8 mouse cellular contexts compared by ENCODE assay signal in genomic region chr11:95384319-95384972, GRCm38 (mm10). TPM values are rescaled to one million over a fixed set of nuclear protein-coding genes. Genes with fewer than 3 reads are reported as not detected.
DNase-seq lines count a peak whose midpoint lies in the region; ATAC-seq lines count a peak whose summit lies in the region.

Gene Slc35b1, plus strand, starts transcription at chr11:95384692.

- H3K36me3 ChIP-seq in hindbrain, embryonic 11.5 days (ENCODE audit: control insufficient read depth, insufficient read depth, low read length): peaks cover 12% of the 10 kb centered on the region; the same call in 1 of the 2 replicates

- under 1% methylated on average over 42 of the region's 42 CpGs for WGBS in hindbrain, embryonic 11.5 days

- H3K9me3 ChIP-seq in hindbrain, embryonic 11.5 days (ENCODE audit: control insufficient read depth, low read length): no peaks in the 10 kb centered on the region

- peak; percentile 99 for DNase-seq in Muller cell, postnatal 12 days (ENCODE audit: inconsistent ontology term)
- peak; percentile 98 for DNase-seq in cerebellum, adult 9-11 months
- DNase-seq in frontal cortex, adult 2 months (ENCODE audit: extremely low spot score in 1 of 2, low spot score in 1 of 2): peak; percentile 98 to 99
- DNase-seq in hindbrain, embryonic 11.5 days (ENCODE audit: low spot score): peak; percentile 95
- DNase-seq in layer of hippocampus, postnatal 10 days (ENCODE audit: low spot score in 2 of 2): peak; percentile 94
- peak; percentile 97 for DNase-seq in lung, postnatal 10 days
- DNase-seq in ovary, postnatal 36 days (ENCODE audit: low spot score): peak; percentile 85
- DNase-seq in thymus, postnatal 25 days: peak; percentile 91

- peak; percentile 96 for ATAC-seq in hindbrain, embryonic 11.5 days (ENCODE audit: low FRiP score)

- peak within 1 kb of the TSS; percentile 74 for H3K27ac ChIP-seq in hindbrain, embryonic 11.5 days (ENCODE audit: low read depth, low read length)

- peak within 1 kb of the TSS; percentile 75 for H3K4me3 ChIP-seq in hindbrain, embryonic 11.5 days (ENCODE audit: low read depth, low read length)

- H3K27me3 ChIP-seq in hindbrain, embryonic 11.5 days (ENCODE audit: control insufficient read depth, insufficient read depth, low read length): no peaks in the 10 kb centered on the region

- peak within 1 kb of the TSS; percentile 33 for H3K4me2 ChIP-seq in hindbrain, embryonic 11.5 days (replicated peaks; ENCODE audit: low read depth, low read length)

- H3K4me1 ChIP-seq in hindbrain, embryonic 11.5 days (replicated peaks; ENCODE audit: control insufficient read depth, insufficient read depth, low read length): no peaks in the 10 kb centered on the region

- H3K9ac ChIP-seq in hindbrain, embryonic 11.5 days (ENCODE audit: low read depth, low read length): peak within 1 kb of the TSS; percentile 89

RNA-seq across cellular contexts. Expression of gene Slc35b1, which starts in this region (rescaled TPM):
- polyA plus RNA-seq in frontal cortex, adult 2 months (2012; rRNA removed): 78.3 and 78.6 TPM in 2 replicates
- polyA plus RNA-seq in hindbrain, embryonic 11.5 days (2014; fragmentation: Nextera tagmentation; extraction: Ambion mirVana): 134 and 143 TPM in 2 replicates
- 10 to 100 TPM; 75.0 to 81.6 TPM for total RNA-seq in layer of hippocampus, postnatal 10 days (2021)

Comparison
In these comparisons a context has a peak if more than half of its experiments do, and no peak if none do; other contexts are left out.
1. Peak in every context shown above with its lines: DNase-seq, ATAC-seq, H3K4me3 ChIP-seq and H3K27ac ChIP-seq.